Mouse (Mus musculus): ENCODE measurements around the gene Zmym1. TPM values are rescaled to one million over a fixed set of nuclear protein-coding genes. Genes with fewer than 3 reads are reported as not detected.
"Not testable (repeated sequence)": the region's sequence is repeated elsewhere in the genome, so short reads cannot be mapped to it uniquely, and the experiment has no call there.

Gene Zmym1
- polyA plus RNA-seq, 1 experiment from 2014 or later: 17.5 TPM

GRCm38 (mm10) chr4:127026826-127027225 lies 34.1 kb downstream of the Zmym1 start:
- no peak overlapping the region for H3K4me2 ChIP-seq (replicated peaks)
- ATAC-seq (ENCODE audit: insufficient number of reproducible peaks, low FRiP score, low TSS enrichment, low read depth): no peak
- peaks cover 68% of the 10 kb centered on the region for H3K36me3 ChIP-seq
- H3K9ac ChIP-seq: no peak overlapping the region
- no peaks in the 10 kb centered on the region for H3K9me3 ChIP-seq (replicated peaks)
- H3K27me3 ChIP-seq: no peaks in the 10 kb centered on the region
- H3K27ac ChIP-seq (replicated peaks): no peak overlapping the region
- WGBS: 76% methylated on average over 4 of the region's 4 CpGs
- H3K4me3 ChIP-seq (replicated peaks): no peak overlapping the region
- peaks cover 30% of the 10 kb centered on the region for H3K4me1 ChIP-seq

GRCm38 (mm10) chr4:127024240-127024639 lies 36.7 kb downstream of the Zmym1 start:
- H3K36me3 ChIP-seq: peaks cover 49% of the 10 kb centered on the region
- 19% methylated on average over 1 of the region's 1 CpGs for WGBS
- H3K9me3 ChIP-seq (replicated peaks): no peaks in the 10 kb centered on the region
- peak overlapping the region; percentile 76 for H3K4me2 ChIP-seq (replicated peaks)
- H3K27ac ChIP-seq (replicated peaks): no peak overlapping the region
- peaks cover 33% of the 10 kb centered on the region for H3K4me1 ChIP-seq
- peak overlapping the region; percentile 99 for H3K9ac ChIP-seq
- ATAC-seq (ENCODE audit: insufficient number of reproducible peaks, low FRiP score, low TSS enrichment, low read depth): no peak
- peak overlapping the region; percentile 74 for H3K4me3 ChIP-seq (replicated peaks)
- no peaks in the 10 kb centered on the region for H3K27me3 ChIP-seq

GRCm38 (mm10) chr4:127023201-127023600 lies 37.8 kb downstream of the Zmym1 start:
- peaks cover 33% of the 10 kb centered on the region for H3K4me1 ChIP-seq
- H3K4me2 ChIP-seq (replicated peaks): peak overlapping the region; percentile 76
- WGBS: under 1% methylated on average over 9 of the region's 9 CpGs
- H3K36me3 ChIP-seq: peaks cover 44% of the 10 kb centered on the region
- no peak overlapping the region for H3K27ac ChIP-seq (replicated peaks)
- no peak for ATAC-seq (ENCODE audit: insufficient number of reproducible peaks, low FRiP score, low TSS enrichment, low read depth)
- H3K9me3 ChIP-seq (replicated peaks): no peaks in the 10 kb centered on the region
- H3K9ac ChIP-seq: peak overlapping the region; percentile 99
- H3K27me3 ChIP-seq: no peaks in the 10 kb centered on the region
- peak overlapping the region; percentile 74 for H3K4me3 ChIP-seq (replicated peaks)

GRCm38 (mm10) chr4:127021989-127022626 lies 38.8 kb downstream of the Zmym1 start:
- H3K4me2 ChIP-seq (replicated peaks): peak overlapping the region; percentile 76

GRCm38 (mm10) chr4:127021151-127021945 lies 39.6 kb downstream of the Zmym1 start, which contains the start of gene Sfpq:
Sfpq (plus strand) TSS chr4:127021324.
- H3K27ac ChIP-seq (replicated peaks): peak within 1 kb of the TSS; percentile 99
- peak within 1 kb of the TSS; percentile 76 for H3K4me2 ChIP-seq (replicated peaks)
- peak; percentile 97 for ATAC-seq (ENCODE audit: insufficient number of reproducible peaks, low FRiP score, low TSS enrichment, low read depth)
- peak within 1 kb of the TSS; percentile 74 for H3K4me3 ChIP-seq (replicated peaks)
- peaks cover 24% of the 10 kb centered on the region for H3K4me1 ChIP-seq
- under 1% methylated on average over 83 of the region's 87 CpGs for WGBS
- H3K36me3 ChIP-seq: peaks cover 25% of the 10 kb centered on the region
- H3K9ac ChIP-seq: peak within 1 kb of the TSS; percentile 99
- no peaks in the 10 kb centered on the region for H3K9me3 ChIP-seq (replicated peaks)
- no peaks in the 10 kb centered on the region for H3K27me3 ChIP-seq

More at GRCm38 (mm10) chr4:127021989-127022626, 38.8 kb downstream of the Zmym1 start:
- H3K9me3 ChIP-seq (replicated peaks): no peaks in the 10 kb centered on the region
- peaks cover 31% of the 10 kb centered on the region for H3K4me1 ChIP-seq
- under 1% methylated on average over 53 of the region's 53 CpGs for WGBS
- peak; percentile 73 for ATAC-seq (ENCODE audit: insufficient number of reproducible peaks, low FRiP score, low TSS enrichment, low read depth)
- H3K36me3 ChIP-seq: peaks cover 33% of the 10 kb centered on the region
- no peaks in the 10 kb centered on the region for H3K27me3 ChIP-seq
- H3K27ac ChIP-seq (replicated peaks): peak overlapping the region; percentile 99
- H3K4me3 ChIP-seq (replicated peaks): peak overlapping the region; percentile 74
- peak overlapping the region; percentile 99 for H3K9ac ChIP-seq

- peak overlapping the region; percentile 74 for H3K4me3 ChIP-seq (replicated peaks)
- peak overlapping the region; percentile 18; the same call in 1 of the 2 replicates for H3K27ac ChIP-seq (replicated peaks)
- no peaks in the 10 kb centered on the region for H3K9me3 ChIP-seq (replicated peaks)
- H3K4me2 ChIP-seq (replicated peaks): peak overlapping the region; percentile 52
- no peaks in the 10 kb centered on the region for H3K27me3 ChIP-seq
- H3K4me1 ChIP-seq: peaks cover 21% of the 10 kb centered on the region
- no peak overlapping the region for H3K9ac ChIP-seq
- 11% methylated on average over 13 of the region's 13 CpGs for WGBS
- ATAC-seq (ENCODE audit: insufficient number of reproducible peaks, low FRiP score, low TSS enrichment, low read depth): no peak
- peaks cover 25% of the 10 kb centered on the region for H3K36me3 ChIP-seq
Observed at GRCm38 (mm10) chr4:127020411-127021150, 40.4 kb downstream of the Zmym1 start.

GRCm38 (mm10) chr4:127016366-127016765 lies 44.6 kb downstream of the Zmym1 start:
- H3K27me3 ChIP-seq: no peaks in the 10 kb centered on the region
- ATAC-seq (ENCODE audit: insufficient number of reproducible peaks, low FRiP score, low TSS enrichment, low read depth): no peak
- H3K4me1 ChIP-seq: 0 out of 2 replicates have a peak, but pooled peaks cover 3% of the 10 kb centered on the region
- no peaks in the 10 kb centered on the region for H3K9me3 ChIP-seq (replicated peaks)
- H3K4me2 ChIP-seq (replicated peaks): no peak overlapping the region
- no peak overlapping the region for H3K4me3 ChIP-seq (replicated peaks)
- H3K27ac ChIP-seq (replicated peaks): no peak overlapping the region
- no peak overlapping the region for H3K9ac ChIP-seq
- H3K36me3 ChIP-seq: no peaks in the 10 kb centered on the region
- WGBS: 79% methylated on average over 4 of the region's 4 CpGs

- H3K27ac ChIP-seq (replicated peaks); H3K9ac ChIP-seq; H3K4me1 ChIP-seq; H3K36me3 ChIP-seq; H3K9me3 ChIP-seq (replicated peaks); H3K27me3 ChIP-seq: not testable (repeated sequence)
- peak; percentile 84; the same call in 1 of the 2 replicates for ATAC-seq (ENCODE audit: insufficient number of reproducible peaks, low FRiP score, low TSS enrichment, low read depth)
- WGBS: 11% methylated on average over 14 of the region's 26 CpGs
- H3K4me2 ChIP-seq (replicated peaks): peak overlapping the region; percentile 37; the same call in 1 of the 2 replicates
- H3K4me3 ChIP-seq (replicated peaks): peak overlapping the region; percentile 37
Observed at GRCm38 (mm10) chr4:127015294-127015993, 45.5 kb downstream of the Zmym1 start.

GRCm38 (mm10) chr4:127005113-127005936 lies 55.6 kb downstream of the Zmym1 start:
- WGBS: 17% methylated on average over 25 of the region's 25 CpGs
- Histone ChIP-seq H3K4me2 (replicated peaks) (peak overlapping the region; percentile 56), H3K9me3 (replicated peaks) (no peaks in the 10 kb centered on the region), H3K4me3 (replicated peaks) (peak overlapping the region; percentile 36), H3K27me3 (no peaks in the 10 kb centered on the region), H3K36me3 (no peaks in the 10 kb centered on the region), H3K27ac (replicated peaks) (no peak overlapping the region; the same call in 1 of the 2 replicates), H3K9ac (no peak overlapping the region), H3K4me1 (peaks cover 15% of the 10 kb centered on the region; the same call in 1 of the 2 replicates)
- no peak; the same call in 1 of the 2 replicates for ATAC-seq (ENCODE audit: insufficient number of reproducible peaks, low FRiP score, low TSS enrichment, low read depth)

- WGBS: 56% methylated on average over 3 of the region's 3 CpGs
- H3K4me3 ChIP-seq (replicated peaks): no peak overlapping the region
- ATAC-seq (ENCODE audit: insufficient number of reproducible peaks, low FRiP score, low TSS enrichment, low read depth): no peak
- no peak overlapping the region for H3K4me2 ChIP-seq (replicated peaks)
- peaks cover 15% of the 10 kb centered on the region; the same call in 1 of the 2 replicates for H3K4me1 ChIP-seq
- H3K9ac ChIP-seq: no peak overlapping the region
- no peaks in the 10 kb centered on the region for H3K27me3 ChIP-seq
- H3K36me3 ChIP-seq: no peaks in the 10 kb centered on the region
- H3K9me3 ChIP-seq (replicated peaks): no peaks in the 10 kb centered on the region
- H3K27ac ChIP-seq (replicated peaks): no peak overlapping the region
Observed at GRCm38 (mm10) chr4:127004384-127004783, 56.6 kb downstream of the Zmym1 start.
